Mouse (Mus musculus) mesoderm, embryonic 11.5 days (tissue): ENCODE measurements around the gene Palld.

Source experiments
- DNase-seq: peaks from one replicate; pipeline ENCODE4 v3.0.0-alpha.2; 2012; ENCODE audit warnings: low read depth, low spot score

The Palld gene

DNA sequence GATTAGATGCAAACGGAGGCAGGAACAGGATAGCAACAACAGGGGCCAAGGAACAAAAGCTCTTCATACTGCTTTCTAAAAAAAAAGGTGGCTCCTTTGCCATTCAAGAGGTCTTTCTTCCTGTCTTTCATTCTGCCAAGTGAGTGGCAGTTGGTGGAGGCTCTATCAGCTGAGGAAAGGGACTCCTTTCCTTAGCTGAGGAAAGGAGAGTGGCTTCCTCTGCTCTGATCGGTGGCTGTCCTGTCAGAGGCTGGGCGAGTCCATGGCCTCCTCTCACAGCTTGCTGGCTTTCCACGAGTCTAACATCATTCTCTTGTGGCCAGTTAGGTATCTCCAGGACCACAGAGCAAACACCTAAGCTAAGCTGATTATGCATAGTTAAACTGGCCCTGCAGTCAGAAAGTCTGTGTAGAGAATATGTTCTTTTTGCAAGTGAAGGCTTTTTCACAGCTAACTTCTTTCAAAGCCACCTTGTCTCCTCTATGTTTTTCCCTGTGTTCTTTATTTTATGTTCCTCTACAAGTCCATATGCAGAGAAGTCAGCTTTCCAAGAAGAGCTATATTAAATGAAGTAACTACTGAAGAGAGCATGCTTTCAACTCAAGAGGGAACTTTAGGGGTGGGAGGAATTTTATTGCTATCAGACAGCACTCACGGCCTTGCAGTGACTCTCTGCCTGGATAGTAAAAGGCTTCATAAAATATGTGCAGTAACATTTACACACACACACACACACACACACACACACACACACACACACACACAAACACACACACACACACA is 171.0 kb downstream of the Palld start:
- DNase-seq = no peak

DNA sequence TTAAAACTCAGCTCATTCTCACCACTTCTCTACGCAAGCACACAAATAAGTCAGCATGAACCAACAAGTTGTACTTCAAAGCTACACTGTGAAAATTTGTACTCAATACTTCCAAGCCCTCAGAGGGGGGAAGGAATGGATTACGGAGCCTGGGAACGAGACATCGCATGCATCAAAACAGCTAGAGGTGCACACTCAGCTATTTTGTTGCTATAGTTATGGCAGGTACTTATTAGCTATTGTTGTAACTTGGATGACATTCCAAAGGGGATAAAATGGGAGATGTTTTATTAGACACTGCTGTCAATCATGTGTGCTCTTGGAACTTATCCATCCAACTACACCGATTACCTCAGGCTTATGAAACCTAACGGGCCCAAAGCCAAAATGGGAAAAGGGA is 171.8 kb downstream of the Palld start:
- DNase-seq = no peak

DNA sequence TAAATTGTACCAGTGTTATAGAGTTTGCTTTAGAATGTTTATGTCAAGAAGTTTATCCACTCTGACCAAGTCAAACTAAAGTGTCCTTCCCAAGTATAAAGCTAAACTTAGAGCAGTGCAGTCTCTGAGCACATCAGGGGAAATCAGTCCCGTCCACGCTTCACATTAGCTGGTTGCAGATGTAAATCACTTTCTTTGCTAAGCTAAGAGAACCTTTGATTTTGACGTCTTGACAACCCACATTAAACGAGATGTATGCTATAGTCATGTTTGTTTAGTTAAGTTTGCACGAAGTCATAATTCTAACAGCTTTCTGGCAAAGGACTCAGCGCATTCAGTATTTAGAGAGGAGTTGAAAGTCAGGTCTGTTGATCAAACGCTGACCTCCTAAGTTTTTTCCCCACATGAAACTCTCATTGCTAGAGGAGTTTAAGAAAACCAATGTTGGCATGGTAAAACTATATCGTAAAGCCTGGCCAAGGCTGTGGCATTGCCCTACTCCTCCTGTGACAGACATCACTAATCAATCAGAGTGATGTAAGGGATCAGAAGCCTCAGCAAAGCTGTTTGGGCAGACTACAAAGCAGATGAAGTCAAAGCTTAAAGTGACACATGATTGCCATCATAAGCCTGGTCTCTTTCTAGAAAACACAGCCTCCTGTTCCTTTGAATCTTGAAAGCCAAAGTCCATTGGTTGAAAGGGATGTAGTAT is 177.0 kb downstream of the Palld start:
- no peak for DNase-seq

DNA sequence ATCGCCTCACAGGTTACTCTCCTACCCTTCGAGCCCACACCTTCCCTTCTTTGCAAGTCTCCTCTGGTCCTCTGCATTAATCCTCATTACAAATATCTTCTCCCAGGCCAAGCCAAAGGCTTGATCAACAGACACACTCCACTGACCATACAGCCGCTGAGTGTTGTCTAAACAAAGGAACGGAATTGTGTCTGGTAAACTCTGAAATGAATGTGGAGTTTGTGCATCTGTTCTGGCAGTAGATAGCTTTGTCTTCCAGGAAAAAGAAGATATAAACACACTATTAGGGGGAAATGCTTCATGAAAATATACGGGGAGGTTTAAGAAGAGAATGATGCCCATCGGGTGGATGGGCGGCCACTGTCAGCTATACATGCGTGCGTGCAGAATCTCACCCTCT is 180.3 kb downstream of the Palld start:
- DNase-seq = no peak

DNA sequence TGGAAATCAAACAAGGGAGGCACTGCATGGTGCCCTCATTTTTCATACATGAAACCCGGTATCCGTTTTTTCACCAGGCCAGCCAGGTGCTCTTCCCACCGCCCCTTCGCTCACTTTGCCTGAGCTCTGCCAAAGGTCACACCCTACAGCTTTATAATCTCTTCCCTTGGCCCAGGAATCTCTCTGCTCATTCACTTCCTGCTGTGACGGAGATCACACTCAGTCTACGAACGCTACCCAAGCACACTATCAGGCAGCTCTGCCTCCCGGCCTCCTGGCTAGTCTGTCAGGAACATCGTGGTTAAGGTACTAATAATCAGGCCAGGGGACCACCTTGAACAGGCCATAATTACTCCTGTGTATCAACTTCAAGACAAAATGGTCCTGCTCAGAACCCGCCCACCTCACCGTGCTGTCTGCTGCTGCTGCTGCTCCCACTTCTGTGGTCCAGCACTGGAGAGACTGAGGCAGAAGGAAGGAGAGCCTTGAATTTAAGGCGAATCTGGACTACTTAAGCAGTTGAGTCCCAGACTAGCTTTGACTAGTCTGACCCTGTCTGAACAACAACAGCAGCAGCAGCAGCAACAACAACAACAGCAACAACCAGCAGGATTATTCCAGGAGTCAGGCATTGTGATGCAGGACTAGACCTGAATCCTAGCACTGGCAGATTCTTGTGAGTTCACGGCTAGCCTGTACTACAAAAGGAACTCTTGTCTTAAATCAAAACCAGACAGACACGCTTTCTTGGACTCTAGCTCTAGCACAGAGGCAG is 187.0 kb downstream of the Palld start:
- DNase-seq = no peak

DNA sequence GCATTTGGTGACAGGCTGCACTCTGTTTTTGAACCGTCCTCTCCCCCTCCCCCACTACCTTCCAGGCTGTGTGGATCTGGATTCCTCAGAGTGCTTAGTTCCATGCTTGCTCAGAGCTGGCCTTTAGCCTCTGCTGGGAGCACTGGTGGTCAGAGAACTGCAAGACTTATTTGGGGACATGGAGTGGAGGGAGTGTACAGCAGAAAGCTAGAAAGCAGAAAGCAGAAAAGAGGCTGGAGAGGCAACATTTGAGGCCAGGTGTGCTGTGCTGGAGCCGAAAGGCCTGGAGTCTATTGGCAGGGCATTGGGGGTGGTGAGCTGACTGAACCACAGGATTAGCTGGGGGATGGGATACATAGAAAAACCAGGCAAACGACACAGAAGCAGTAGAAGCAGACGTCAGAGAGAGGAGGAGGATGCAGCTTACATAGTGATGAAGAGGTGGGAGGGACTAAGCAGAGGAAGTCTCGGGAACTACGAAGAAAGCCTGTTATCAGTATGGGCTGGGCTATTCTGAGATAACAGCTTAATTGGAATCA is 188.1 kb downstream of the Palld start:
- no peak for DNase-seq

DNA sequence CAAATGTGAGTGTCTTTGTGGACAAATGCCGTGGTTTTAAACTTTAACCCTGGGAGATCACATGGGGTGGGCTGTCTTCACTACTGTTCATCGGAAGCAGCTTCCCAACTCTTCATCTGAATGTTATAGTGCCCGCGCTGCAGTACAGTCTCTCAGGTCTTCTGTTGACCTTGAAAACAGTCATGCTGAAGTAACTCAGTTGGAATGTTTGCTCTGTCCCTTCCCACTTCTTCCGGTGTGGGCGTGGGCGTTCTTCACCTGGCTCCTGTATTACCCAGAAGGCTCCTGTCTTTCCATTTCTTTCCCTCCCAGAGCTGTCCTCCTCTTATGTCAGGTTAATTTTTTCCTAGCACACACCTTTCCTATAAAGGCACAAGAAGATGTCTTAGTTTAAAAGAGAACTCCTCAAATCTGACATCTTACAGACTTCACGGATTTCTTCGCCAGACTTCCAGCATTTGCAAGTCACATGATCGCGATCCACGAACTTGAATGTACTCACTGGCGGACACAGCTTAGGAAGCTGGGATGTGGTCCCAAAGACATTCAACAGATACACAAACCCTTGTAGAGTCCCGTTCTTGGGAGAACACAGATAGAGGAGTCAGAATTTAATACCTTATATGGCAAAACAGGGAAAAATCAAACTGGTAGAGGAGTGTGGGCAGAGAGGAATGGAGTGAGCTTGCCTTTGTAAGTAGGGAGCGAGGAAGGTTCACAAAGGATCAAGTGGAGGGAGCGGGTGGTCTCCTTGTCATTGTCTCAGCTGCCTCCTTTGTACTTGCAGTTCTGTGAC is 189.1 kb downstream of the Palld start:
- DNase-seq = no peak

DNA sequence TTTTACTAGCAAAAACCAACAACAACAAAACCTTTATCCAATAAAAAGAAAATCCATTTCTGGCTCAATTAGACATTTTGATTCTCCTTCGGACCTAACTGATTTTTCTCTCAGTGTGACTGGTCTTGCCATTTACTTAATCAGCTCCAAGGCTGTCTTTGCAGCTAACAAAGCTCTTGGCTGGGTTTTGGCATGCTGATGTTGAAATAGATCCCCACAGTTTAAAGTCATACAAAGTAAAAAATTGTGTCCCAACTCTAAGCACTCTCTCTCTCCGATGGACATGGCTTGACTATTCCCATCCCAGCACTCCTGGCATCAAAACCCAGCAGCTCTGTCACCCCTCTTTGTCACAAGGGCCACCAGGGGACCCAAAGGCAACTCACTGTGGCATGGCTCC is 190.1 kb downstream of the Palld start:
- no peak for DNase-seq

DNA sequence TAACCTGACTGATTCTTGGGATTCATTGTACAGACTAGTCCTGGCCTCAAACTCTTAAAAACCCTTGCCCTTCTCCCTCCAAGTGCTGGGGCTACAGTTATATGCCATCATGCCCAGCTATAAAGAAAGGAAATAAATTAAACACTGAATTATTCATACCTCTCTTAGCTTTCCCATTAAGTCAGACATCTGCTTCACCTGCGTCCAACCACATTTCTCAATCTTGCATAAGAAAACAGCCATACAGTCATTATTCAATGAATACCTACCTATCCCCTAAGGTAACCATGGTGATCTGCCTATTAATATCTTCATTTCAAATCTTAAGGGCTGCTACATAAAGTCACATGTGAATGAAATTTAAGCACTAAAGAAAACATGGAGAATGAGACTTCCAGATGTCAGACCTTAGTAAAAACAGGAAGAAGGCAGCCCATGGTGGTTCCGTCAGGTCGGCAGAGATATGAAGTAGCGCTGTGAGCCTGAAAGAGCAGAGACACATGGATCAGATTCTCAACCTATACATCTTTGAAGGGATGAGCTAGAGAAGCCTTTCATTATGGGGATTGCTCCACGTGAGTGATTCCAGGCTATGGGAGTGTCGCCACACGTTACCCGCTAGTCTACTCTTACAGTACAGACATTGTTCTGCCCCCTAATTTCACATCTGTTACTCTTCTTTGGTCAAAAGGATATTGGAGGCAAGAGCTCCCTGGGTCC is 193.7 kb downstream of the Palld start:
- peak; percentile 71 for DNase-seq

DNA sequence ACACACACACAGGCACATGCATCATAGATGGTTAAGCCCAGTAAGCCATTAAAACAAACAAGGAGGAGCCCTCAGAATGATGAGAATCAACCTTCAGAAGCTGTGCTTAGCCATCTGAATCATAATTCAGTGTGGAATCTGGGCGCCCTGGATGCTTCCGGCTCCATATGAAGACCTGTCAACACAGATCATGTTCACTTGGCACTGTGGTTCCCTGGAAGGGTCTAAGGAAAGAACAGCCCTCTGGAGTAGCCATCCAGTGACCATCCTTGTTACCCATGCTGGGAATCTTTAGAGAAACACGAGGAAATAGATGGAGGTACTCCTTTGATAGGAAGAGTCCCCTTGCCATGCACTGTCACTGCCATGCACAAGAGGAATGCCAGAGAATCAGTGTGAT is 197.0 kb downstream of the Palld start:
- DNase-seq = no peak

DNA sequence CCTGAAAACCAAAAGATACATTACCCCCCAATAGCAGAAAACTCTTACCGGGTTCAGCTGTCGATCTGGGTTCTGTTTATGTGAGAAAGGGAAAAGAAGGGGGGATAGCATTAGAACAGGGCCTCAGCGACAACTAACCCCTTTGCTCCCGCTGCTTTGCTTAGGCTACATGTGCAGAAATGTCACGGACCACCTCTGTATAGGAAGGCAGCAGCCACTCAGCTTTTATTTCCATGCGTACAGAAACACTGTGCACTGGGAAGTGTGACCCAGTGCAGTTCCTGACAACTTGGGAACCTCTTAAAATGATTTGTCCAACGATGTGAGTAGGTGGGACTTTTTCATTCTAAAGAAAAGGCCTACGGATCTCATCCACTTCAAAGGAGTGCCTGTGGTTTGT is 200.4 kb downstream of the Palld start:
- DNase-seq = no peak

DNA sequence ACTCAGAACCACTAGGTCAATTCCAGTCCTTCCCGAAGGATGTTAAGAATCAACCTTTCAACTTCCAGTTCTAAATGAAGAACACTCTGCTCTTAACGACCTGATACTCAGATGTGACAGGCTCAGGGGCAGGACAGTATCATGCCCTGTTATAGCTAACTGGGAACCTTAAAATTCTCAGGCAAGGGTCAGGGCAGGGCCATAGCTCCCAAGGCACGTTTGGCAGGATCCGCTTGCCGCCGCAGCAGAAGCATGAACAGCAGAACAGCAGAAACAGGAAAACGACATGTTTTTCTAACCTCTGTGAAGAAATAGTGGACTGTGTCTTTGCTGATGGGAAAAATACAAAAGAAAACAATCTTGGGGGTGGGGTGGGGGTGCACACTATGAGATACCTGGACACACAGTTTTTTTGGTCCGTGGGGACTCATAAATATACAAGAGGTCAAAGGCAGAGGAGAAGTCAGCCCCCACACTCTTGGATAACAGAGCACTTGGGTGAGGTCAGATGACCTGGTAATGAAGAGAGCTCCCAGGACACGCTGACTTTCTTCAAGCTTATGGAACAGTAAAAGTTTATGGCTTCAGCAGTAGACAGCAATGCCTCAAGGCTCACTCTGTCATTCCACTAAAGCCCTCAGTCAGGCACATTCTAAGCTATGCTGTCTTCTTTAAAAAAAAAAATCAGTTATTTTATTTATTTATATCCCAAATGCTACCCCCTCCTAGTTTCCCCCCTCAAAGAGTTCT is 201.4 kb downstream of the Palld start:
- DNase-seq = peak; percentile 60

DNA sequence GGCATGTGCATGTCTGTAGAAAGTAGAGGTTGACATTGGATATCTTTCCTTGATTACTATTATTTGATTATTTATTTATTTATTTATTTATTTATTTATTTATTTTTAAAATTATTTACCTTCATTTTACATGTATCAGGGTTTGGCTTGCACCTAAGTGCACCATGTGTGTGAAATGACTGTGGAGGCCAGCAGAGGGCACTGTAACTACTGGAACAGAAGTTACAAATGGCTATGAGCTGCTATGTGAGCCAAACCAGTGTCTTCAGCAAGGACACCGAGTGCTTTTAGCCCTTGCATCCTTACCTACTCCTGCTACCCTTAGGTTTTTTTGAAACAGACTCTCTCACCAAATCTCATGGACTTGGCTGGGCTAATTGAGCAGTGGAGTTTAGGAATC is 202.2 kb downstream of the Palld start:
- DNase-seq = peak; percentile 62

DNA sequence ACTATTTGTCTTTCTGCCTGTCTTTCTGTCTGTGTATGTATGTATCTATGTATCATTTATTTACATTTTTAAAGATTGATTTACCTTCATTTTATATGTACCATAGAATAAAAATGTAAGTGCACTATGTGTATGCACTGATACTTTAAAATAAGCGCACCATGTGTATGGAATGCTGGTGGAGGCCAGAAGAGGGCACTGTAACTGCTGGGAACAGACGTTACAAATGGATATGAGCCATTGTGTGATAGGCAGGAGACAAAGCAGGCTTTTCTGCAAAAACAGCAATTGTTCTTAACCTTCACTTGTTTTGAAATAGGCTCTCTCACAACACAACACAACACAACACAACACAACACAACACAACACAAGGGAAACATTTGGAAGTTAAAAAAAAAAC is 203.5 kb downstream of the Palld start:
- DNase-seq = no peak

DNA sequence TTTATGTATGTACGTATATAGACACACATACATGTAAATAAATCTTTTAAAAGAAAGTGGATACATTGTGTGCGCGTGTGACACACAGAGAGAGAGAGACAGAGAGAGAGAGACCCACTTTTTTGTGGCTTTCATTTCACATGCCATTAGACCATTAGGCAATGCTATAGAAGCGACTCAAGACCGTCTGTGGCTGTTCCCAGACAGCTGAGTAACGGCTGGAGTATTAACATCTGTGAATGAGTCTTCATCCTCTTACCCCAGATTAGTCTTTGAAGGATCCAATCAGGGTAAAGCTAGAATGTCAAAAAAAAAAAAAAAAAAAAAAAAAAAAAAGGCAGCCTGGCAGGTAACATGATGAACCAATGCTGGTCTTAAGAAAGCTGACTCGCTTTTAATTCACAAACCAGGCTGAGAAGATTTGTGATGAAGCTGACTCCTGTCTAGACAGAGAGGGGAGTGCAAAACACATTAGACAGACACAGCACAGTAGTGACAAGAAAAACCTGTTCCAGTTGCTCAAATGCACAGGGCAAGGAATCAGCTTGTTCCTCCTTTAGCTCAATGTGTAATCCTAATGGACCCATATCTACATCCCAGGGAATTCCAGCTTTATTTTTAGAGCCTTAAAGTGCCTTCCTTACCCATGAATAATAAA is 204.6 kb downstream of the Palld start:
- DNase-seq = no peak

DNA sequence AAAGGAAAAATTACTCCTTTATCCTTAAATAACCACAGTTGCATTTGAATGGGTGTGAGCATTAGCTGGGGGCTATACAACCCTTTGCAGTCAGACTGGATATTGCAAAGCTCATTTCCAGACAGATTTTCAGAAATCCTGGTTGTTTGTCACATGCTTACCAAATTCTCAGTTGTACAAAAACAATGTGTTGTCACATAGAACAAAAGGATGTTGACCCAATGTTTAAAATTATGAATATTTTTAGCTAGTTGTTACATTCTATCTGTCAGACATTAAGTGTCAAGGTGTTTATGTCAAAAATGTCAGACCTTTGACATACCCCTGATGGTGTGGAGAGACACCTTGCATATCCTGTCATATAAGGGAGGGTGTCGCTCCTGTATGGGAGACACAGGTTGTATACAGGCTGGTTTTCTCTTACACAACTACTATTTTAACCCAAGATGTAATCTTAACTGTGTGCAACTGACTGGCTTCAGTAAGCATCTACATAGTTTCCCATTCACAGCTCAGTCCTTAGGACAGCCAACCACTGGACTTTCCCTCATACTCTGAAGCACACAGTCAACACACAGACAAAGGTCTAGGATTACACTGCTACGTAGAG is 205.5 kb downstream of the Palld start:
- DNase-seq = no peak

DNA sequence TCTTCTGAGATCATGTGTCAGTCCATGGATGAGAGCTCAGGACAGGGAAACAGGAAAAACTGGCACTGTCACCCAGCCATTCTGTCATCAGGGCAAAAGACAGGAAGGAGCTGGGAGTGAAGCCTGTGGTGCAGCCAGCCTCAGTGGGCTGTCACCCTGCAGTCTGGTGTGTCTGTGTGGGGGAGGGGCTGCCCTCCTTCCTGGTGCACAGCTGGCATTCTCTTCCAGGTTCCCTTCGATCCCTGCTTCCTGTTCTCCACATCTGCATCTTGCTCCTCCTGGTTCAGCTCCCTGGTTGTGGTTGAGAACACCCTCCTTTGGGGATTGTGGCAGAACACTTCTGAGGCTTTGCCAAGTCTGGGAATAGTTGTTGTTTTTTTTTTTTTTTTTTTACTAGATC is 207.1 kb downstream of the Palld start:
- DNase-seq = no peak

DNA sequence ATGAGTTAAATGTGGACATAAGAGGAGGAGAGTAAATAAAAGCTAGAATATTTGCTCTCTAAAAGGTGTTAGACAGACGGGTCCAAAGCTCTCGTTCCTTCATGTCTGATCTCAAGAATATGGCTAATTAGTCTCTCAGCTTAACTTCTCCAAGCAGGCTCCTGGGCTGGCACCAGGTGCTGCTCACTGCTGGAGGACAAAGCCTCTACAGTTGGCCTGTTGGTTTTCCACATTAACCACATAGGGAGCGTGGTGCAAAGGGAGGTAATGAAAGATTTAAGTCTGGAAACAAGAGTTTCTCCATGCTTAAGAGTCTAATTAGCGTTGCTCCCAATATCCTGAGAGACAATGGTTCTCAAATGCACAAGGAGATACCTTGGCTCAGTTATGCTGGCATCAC is 209.6 kb downstream of the Palld start:
- no peak for DNase-seq

DNA sequence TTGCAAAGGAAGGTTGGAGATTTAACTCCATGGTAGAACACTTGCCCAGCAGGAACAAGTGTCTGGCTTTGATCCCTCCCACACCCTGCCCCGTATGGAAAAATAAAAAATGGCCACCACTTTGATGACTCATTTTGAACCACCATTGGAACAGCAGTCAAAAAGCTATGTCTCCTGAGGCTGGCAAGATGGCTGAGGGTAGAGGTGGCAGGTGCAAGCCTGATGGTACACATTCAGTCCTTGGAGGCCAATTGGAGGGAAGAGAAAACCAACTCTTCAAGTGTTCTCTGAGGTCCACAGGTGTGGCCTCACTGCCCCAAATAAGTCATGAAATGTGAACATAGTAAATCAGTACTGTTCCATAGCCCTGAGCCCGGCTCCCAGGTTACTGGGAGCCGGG is 210.4 kb downstream of the Palld start:
- DNase-seq = no peak
